Mouse (Mus musculus) liver, adult 2 months (tissue): ENCODE data around the gene Wnt8b.

Experiments
- CTCF ChIP-seq: fragments of 200-500 bp; IDR thresholded peaks from 2 replicates; pipeline ENCODE4 v1.5.1; 2011; ENCODE audit warnings: low read depth, low read length, control low read depth
- POLR2A ChIP-seq: fragments of 200-500 bp; IDR thresholded peaks from 2 replicates; pipeline ENCODE4 v1.6.1; 2011; ENCODE audit warnings: low read length, control low read depth; ENCODE audit not compliant: insufficient read depth; ENCODE audit errors: extremely low read depth

DNA sequence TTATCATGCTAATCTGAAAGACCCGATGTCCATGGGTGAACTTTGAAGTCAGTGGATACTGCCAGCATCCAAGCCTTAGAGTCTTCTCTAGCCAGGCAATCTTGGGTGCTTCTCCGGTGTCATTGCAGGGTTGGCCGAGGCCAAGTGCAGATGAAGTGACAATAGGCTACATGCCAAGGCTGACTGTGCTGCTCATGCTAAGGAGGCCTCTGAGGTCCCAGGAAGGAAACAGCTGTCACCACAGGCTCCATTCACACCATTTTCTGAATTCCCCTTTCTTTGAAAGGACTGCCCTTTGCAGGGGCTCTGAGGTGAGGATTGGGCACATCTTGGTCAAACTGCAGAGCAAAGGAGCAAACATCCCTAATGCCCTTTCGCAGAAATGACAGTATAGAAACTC lies 9.5 kb downstream of the Wnt8b start:
- no peak for TF ChIP-seq CTCF
- no peak for TF ChIP-seq POLR2A
